8 mouse cellular contexts compared by ENCODE assay signal in the genomic region with DNA sequence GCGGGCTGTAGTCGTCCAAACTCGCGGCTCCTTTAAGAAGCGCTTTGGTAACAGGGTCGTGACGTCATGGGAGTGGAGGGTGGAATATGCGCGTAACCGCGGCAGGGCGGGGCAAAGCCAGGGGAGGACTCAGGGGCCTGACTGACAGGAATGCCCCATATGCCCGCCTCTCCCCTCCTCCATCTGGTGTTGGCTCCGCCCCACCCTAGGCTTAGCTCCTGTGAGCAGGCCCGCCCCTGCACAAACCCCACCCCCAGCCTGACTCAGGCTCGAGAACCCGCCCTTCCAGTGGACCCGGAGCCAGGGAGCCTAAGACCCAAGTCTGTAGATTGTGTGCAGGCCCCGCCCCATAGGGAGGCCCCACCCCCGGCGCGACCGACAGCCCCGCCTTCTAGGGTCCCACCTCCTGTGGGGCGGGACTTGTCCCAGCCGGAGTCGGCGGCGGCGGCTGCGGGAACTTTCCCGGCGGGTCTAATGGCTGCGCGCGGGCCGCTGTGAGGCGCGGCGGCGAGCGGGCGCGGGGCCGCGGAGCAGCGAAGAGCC. TPM values are rescaled to one million over a fixed set of nuclear protein-coding genes. Genes with fewer than 3 reads are reported as not detected.
DNase-seq lines count a peak whose midpoint lies in the region; ATAC-seq and TF ChIP-seq lines count a peak whose summit lies in the region.

A gene (plus strand): TSS at position 440 of the 543 bp plus-strand sequence.

- no peak for TF ChIP-seq CTCF in gastrocnemius, adult 2 months (IDR thresholded peaks at IDR 0.05)
- no peak for TF ChIP-seq CTCF in hindbrain, postnatal 0 days (IDR thresholded peaks at IDR 0.05; ENCODE audit: low read depth)
- TF ChIP-seq CTCF in left cerebral cortex, adult 2 months (IDR thresholded peaks at IDR 0.05): no peak

- H3K9me3 ChIP-seq in hindbrain, postnatal 0 days (ENCODE audit: low read length): no peaks in the 10 kb centered on the region

- H3K4me3 ChIP-seq in gastrocnemius, adult 2 months: peak within 1 kb of the TSS; percentile 82
- H3K4me3 ChIP-seq in hindbrain, postnatal 0 days (ENCODE audit: low read length): peak within 1 kb of the TSS; percentile 87
- H3K4me3 ChIP-seq in left cerebral cortex, adult 2 months: peak within 1 kb of the TSS; percentile 91

- H3K9ac ChIP-seq in hindbrain, postnatal 0 days (replicated peaks; ENCODE audit: low read length): peak within 1 kb of the TSS; percentile 89

- peak within 1 kb of the TSS; percentile 97 for H3K27ac ChIP-seq in gastrocnemius, adult 2 months
- H3K27ac ChIP-seq in hindbrain, postnatal 0 days: peak within 1 kb of the TSS; percentile 83
- H3K27ac ChIP-seq in left cerebral cortex, adult 2 months: peak within 1 kb of the TSS; percentile 94

- ATAC-seq in common myeloid progenitor, adult 5-6 weeks (replicated peaks; ENCODE audit: low read depth, poor library complexity, severe bottlenecking): peak; percentile 91
- ATAC-seq in hindbrain, postnatal 0 days: peak; percentile 99
- ATAC-seq in megakaryocyte, adult 5-6 weeks (ENCODE audit: poor library complexity, severe bottlenecking): peak; percentile 82

- H3K4me1 ChIP-seq in hindbrain, postnatal 0 days (ENCODE audit: insufficient read depth, low read length): peaks cover 38% of the 10 kb centered on the region

- intact Hi-C loops in gastrocnemius, adult 2 months (cut with DNase I): loop anchor here (2.0 to 5.0 kb wide), 3 partner anchors 20 to 141 kb away; a partner anchor contains a TSS
- intact Hi-C loops in left cerebral cortex, adult 2 months (cut with DNase I): loop anchor here (10.0 kb wide), 1 partner anchor 544 kb away; a partner anchor contains a TSS

- peak within 1 kb of the TSS; percentile 83 for H3K4me2 ChIP-seq in hindbrain, postnatal 0 days (ENCODE audit: low read depth, low read length)

- no peaks in the 10 kb centered on the region for H3K36me3 ChIP-seq in hindbrain, postnatal 0 days (ENCODE audit: insufficient read depth, low read length)

- peak; percentile 100 for DNase-seq in ZHBTc4 (ENCODE audit: low read depth, low spot score)
- peak; percentile 99 for DNase-seq in gastrocnemius, adult 2 months
- DNase-seq in hindbrain, postnatal 0 days (ENCODE audit: low spot score): peak; percentile 99
- peak; percentile 98 for DNase-seq in left cerebral cortex, adult 2 months (ENCODE audit: extremely low spot score in 1 of 2, low spot score in 2 of 2)
- peak; percentile 98 to 99 for DNase-seq in right cerebral cortex, adult 2 months (ENCODE audit: low spot score in 2 of 2)
- peak; percentile 99 for DNase-seq in urinary bladder, postnatal 14 days (ENCODE audit: low spot score)

- under 1% methylated on average over 41 of the region's 47 CpGs for WGBS in hindbrain, postnatal 0 days

- H3K27me3 ChIP-seq in hindbrain, postnatal 0 days (ENCODE audit: insufficient read depth, low read length): no peaks in the 10 kb centered on the region

RNA-seq across cellular contexts. Expression of the gene that starts here (rescaled TPM):
- 3.3 and 6.3 TPM in 2 replicates for total RNA-seq in common myeloid progenitor, adult 5-6 weeks (2017)
- total RNA-seq in gastrocnemius, adult 2 months (2021): 10 to 100 TPM; 77.2 to 95.0 TPM
- 16.6 and 17.5 TPM in 2 replicates for total RNA-seq in hindbrain, postnatal 0 days (2014; rRNA removed)
- 23.6 and 25.3 TPM in 2 replicates for polyA plus RNA-seq in hindbrain, postnatal 0 days (2015; fragmentation: Nextera tagmentation; extraction: Ambion mirVana)
- total RNA-seq in left cerebral cortex, adult 2 months (2021): 10 to 100 TPM; 56.6 to 58.5 TPM
- total RNA-seq in megakaryocyte, adult 5-6 weeks (2015): 11.4 and 11.9 TPM in 2 replicates
- 7.6 and 10.5 TPM in 2 replicates for total RNA-seq in megakaryocyte, adult 5-6 weeks (2017)

Comparison
In these comparisons a context has a peak if more than half of its experiments do, and no peak if none do; other contexts are left out.
1. Peak in every context shown above with its lines: DNase-seq, ATAC-seq, H3K4me3 ChIP-seq and H3K27ac ChIP-seq.